Mouse (Mus musculus): ENCODE measurements around the gene Gnaq. TPM values are rescaled to one million over a fixed set of nuclear protein-coding genes. Genes with fewer than 3 reads are reported as not detected.

Gene Gnaq
- polyA plus RNA-seq, 1 experiment from 2014 or later, result 52.7 TPM

DNA sequence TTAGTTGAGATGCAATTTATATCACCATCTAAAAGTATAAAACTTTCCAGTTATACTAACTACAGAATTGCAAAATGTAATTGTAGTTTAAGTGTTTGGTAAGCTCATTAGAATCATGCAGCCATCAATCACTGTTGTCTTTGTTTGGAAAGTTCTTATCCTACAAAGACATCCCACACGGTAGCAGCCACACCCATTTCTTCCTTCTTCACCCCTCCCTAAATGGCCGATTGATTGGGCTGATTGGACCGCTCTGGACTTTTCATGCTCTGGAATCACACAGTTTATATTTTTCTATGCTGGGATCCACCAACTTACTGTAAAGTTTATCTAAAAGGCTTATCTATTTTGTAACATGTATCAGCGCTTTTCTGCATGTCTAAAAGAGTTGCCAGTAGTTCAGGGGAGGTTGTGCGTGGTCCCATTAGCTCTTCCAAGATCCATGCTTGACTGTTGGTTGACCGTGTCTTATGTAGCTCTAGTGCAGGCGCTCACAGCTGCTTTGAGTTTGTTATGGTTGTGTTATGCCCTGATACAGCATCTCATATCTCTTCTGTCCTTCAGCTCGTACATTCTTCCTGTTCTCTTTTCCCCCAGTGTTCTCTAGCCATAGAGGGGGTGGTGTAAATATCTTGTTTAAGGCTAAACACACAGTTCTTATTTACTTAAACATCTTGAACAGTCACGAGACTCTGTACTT lies 56.6 kb downstream of the Gnaq start:
- Histone ChIP-seq H3K27me3 (ENCODE audit: control insufficient read depth, insufficient read depth, low read length) (no peaks in the 10 kb centered on the region), H3K4me2 (ENCODE audit: low read length) (no peak overlapping the region), H3K36me3 (ENCODE audit: control insufficient read depth, insufficient read depth, low read length) (no peaks in the 10 kb centered on the region), H3K9me3 (ENCODE audit: control insufficient read depth, low read length) (no peaks in the 10 kb centered on the region), H3K4me1 (ENCODE audit: control insufficient read depth, insufficient read depth, low read length) (peaks cover 8% of the 10 kb centered on the region; the same call in 1 of the 2 replicates), H3K27ac (replicated peaks; ENCODE audit: low read depth, low read length) (no peak overlapping the region), H3K9ac (replicated peaks; ENCODE audit: low read length) (no peak overlapping the region), H3K4me3 (replicated peaks; ENCODE audit: low read depth, low read length) (no peak overlapping the region)
- no peak for DNase-seq
- no peak for ATAC-seq (ENCODE audit: low FRiP score, low TSS enrichment)
- 92% methylated on average over 9 of the region's 9 CpGs for WGBS

DNA sequence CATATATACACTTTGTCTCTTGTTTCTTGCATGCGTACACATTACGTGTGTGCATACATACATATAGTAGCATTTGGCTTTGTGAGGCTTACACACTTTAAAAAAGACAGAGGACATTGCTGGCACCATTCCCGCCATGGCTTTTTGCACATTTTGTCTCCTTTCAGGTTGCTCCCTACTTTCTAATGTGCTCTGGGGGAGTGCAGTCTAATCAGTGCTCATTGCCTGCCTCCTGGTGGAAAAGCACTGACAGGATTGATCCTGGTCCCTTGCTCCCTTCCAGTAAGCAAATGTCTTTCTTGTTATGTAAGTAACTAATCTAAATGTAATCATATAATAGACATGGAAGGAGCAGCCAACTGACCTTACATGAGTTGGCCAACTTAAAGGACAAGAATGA lies 65.5 kb downstream of the Gnaq start:
- H3K36me3 ChIP-seq (ENCODE audit: control insufficient read depth, insufficient read depth, low read length), result no peaks in the 10 kb centered on the region
- no peak overlapping the region for H3K27ac ChIP-seq (replicated peaks; ENCODE audit: low read depth, low read length)
- no peaks in the 10 kb centered on the region for H3K27me3 ChIP-seq (ENCODE audit: control insufficient read depth, insufficient read depth, low read length)
- no peak overlapping the region for H3K9ac ChIP-seq (replicated peaks; ENCODE audit: low read length)
- peaks cover 13% of the 10 kb centered on the region; the same call in 1 of the 2 replicates for H3K4me1 ChIP-seq (ENCODE audit: control insufficient read depth, insufficient read depth, low read length)
- DNase-seq, result no peak
- no peak overlapping the region for H3K4me2 ChIP-seq (ENCODE audit: low read length)
- WGBS, result 92% methylated on average over 3 of the region's 3 CpGs
- no peak overlapping the region for H3K4me3 ChIP-seq (replicated peaks; ENCODE audit: low read depth, low read length)
- no peaks in the 10 kb centered on the region for H3K9me3 ChIP-seq (ENCODE audit: control insufficient read depth, low read length)
- ATAC-seq (ENCODE audit: low FRiP score, low TSS enrichment), result no peak

GRCm38 (mm10) chr19:16201356-16201755 lies 68.7 kb downstream of the Gnaq start:
- Histone ChIP-seq H3K9ac (replicated peaks; ENCODE audit: low read length) (no peak overlapping the region), H3K4me1 (ENCODE audit: control insufficient read depth, insufficient read depth, low read length) (peaks cover 13% of the 10 kb centered on the region; the same call in 1 of the 2 replicates), H3K36me3 (ENCODE audit: control insufficient read depth, insufficient read depth, low read length) (no peaks in the 10 kb centered on the region), H3K9me3 (ENCODE audit: control insufficient read depth, low read length) (no peaks in the 10 kb centered on the region), H3K27ac (replicated peaks; ENCODE audit: low read depth, low read length) (no peak overlapping the region), H3K4me2 (ENCODE audit: low read length) (no peak overlapping the region), H3K27me3 (ENCODE audit: control insufficient read depth, insufficient read depth, low read length) (no peaks in the 10 kb centered on the region), H3K4me3 (replicated peaks; ENCODE audit: low read depth, low read length) (no peak overlapping the region)
- WGBS, result 98% methylated on average over 2 of the region's 2 CpGs
- no peak for ATAC-seq (ENCODE audit: low FRiP score, low TSS enrichment)
- DNase-seq, result no peak

GRCm38 (mm10) chr19:16204776-16205680 lies 72.4 kb downstream of the Gnaq start:
- DNase-seq (no peak), ATAC-seq (ENCODE audit: low FRiP score, low TSS enrichment) (no peak)
- H3K27ac ChIP-seq (replicated peaks; ENCODE audit: low read depth, low read length), result no peak overlapping the region
- peaks cover 1% of the 10 kb centered on the region; the same call in 1 of the 2 replicates for H3K4me1 ChIP-seq (ENCODE audit: control insufficient read depth, insufficient read depth, low read length)
- H3K27me3 ChIP-seq (ENCODE audit: control insufficient read depth, insufficient read depth, low read length), result no peaks in the 10 kb centered on the region
- WGBS, result 91% methylated on average over 7 of the region's 7 CpGs
- no peak overlapping the region for H3K9ac ChIP-seq (replicated peaks; ENCODE audit: low read length)
- no peaks in the 10 kb centered on the region for H3K36me3 ChIP-seq (ENCODE audit: control insufficient read depth, insufficient read depth, low read length)
- H3K9me3 ChIP-seq (ENCODE audit: control insufficient read depth, low read length), result no peaks in the 10 kb centered on the region
- H3K4me2 ChIP-seq (ENCODE audit: low read length), result no peak overlapping the region
- no peak overlapping the region for H3K4me3 ChIP-seq (replicated peaks; ENCODE audit: low read depth, low read length)

DNA sequence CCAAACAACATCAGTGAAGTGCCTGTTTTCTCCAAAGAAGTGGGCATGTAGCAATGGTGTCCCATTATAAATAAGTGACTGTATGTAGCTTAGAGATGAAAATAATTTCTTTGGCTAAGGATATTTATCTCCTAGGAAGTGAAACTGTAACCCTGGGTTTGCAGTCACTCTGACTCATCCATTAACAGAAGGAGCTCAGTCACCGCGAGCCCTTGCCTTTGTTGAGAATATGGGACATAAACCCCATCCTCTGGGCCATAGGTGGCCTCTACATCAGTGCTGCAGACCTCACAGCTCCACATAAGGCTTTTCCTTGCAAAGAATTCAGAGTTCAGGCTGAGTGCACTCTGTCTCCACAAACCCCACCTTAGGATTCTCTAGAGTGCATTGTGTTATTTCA lies 77.0 kb downstream of the Gnaq start:
- no peak for DNase-seq
- Histone ChIP-seq H3K4me1 (ENCODE audit: control insufficient read depth, insufficient read depth, low read length) (no peaks in the 10 kb centered on the region), H3K27me3 (ENCODE audit: control insufficient read depth, insufficient read depth, low read length) (no peaks in the 10 kb centered on the region), H3K4me3 (replicated peaks; ENCODE audit: low read depth, low read length) (no peak overlapping the region), H3K36me3 (ENCODE audit: control insufficient read depth, insufficient read depth, low read length) (no peaks in the 10 kb centered on the region), H3K9ac (replicated peaks; ENCODE audit: low read length) (no peak overlapping the region), H3K27ac (replicated peaks; ENCODE audit: low read depth, low read length) (no peak overlapping the region), H3K9me3 (ENCODE audit: control insufficient read depth, low read length) (no peaks in the 10 kb centered on the region), H3K4me2 (ENCODE audit: low read length) (no peak overlapping the region)
- WGBS, result 93% methylated on average over 2 of the region's 2 CpGs
- no peak for ATAC-seq (ENCODE audit: low FRiP score, low TSS enrichment)

DNA sequence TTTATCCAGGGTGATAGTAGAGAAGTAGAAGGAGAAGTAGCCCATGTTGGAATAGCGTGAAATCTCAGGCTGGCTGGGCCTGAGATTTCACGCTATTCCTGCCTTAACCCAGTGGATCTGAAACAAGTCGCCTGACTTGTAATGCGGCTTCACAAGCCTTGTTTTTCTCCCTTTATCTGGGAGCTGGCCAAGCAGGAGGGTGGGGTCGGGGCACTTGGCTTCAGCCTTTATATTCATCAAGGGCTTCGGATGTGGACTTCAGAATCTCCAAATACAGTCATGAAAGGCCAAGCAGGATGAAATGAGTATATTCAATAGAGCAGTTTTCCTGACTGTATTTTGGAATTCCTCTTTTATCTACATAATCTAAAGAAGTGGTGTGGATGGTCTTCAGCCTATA lies 82.3 kb downstream of the Gnaq start:
- DNase-seq (no peak), ATAC-seq (ENCODE audit: low FRiP score, low TSS enrichment) (no peak)
- Histone ChIP-seq H3K4me2 (ENCODE audit: low read length) (no peak overlapping the region), H3K36me3 (ENCODE audit: control insufficient read depth, insufficient read depth, low read length) (peaks cover 6% of the 10 kb centered on the region; the same call in 1 of the 2 replicates), H3K9ac (replicated peaks; ENCODE audit: low read length) (no peak overlapping the region), H3K4me3 (replicated peaks; ENCODE audit: low read depth, low read length) (no peak overlapping the region), H3K27ac (replicated peaks; ENCODE audit: low read depth, low read length) (0 out of 2 replicates have a peak overlapping the region, but pooled peaks have one; percentile 32), H3K4me1 (ENCODE audit: control insufficient read depth, insufficient read depth, low read length) (peaks cover 6% of the 10 kb centered on the region), H3K27me3 (ENCODE audit: control insufficient read depth, insufficient read depth, low read length) (no peaks in the 10 kb centered on the region), H3K9me3 (ENCODE audit: control insufficient read depth, low read length) (no peaks in the 10 kb centered on the region)
- 72% methylated on average over 6 of the region's 6 CpGs for WGBS

GRCm38 (mm10) chr19:16215430-16216016 lies 82.9 kb downstream of the Gnaq start:
- Histone ChIP-seq H3K9me3 (ENCODE audit: control insufficient read depth, low read length) (no peaks in the 10 kb centered on the region), H3K27me3 (ENCODE audit: control insufficient read depth, insufficient read depth, low read length) (no peaks in the 10 kb centered on the region), H3K27ac (replicated peaks; ENCODE audit: low read depth, low read length) (0 out of 2 replicates have a peak overlapping the region, but pooled peaks have one; percentile 32), H3K36me3 (ENCODE audit: control insufficient read depth, insufficient read depth, low read length) (peaks cover 7% of the 10 kb centered on the region; the same call in 1 of the 2 replicates), H3K9ac (replicated peaks; ENCODE audit: low read length) (no peak overlapping the region), H3K4me1 (ENCODE audit: control insufficient read depth, insufficient read depth, low read length) (peaks cover 6% of the 10 kb centered on the region), H3K4me2 (ENCODE audit: low read length) (no peak overlapping the region), H3K4me3 (replicated peaks; ENCODE audit: low read depth, low read length) (no peak overlapping the region)
- no peak; the same call in 1 of the 2 replicates for ATAC-seq (ENCODE audit: low FRiP score, low TSS enrichment)
- peak; percentile 32 for DNase-seq
- WGBS, result 50% methylated on average over 2 of the region's 2 CpGs

- H3K36me3 ChIP-seq (ENCODE audit: control insufficient read depth, insufficient read depth, low read length), result peaks cover 11% of the 10 kb centered on the region; the same call in 1 of the 2 replicates
Measured at GRCm38 (mm10) chr19:16219978-16220377, 87.3 kb downstream of the Gnaq start.

More at GRCm38 (mm10) chr19:16219978-16220377, 87.3 kb downstream of the Gnaq start:
- DNase-seq (no peak), ATAC-seq (ENCODE audit: low FRiP score, low TSS enrichment) (no peak)
- H3K9ac ChIP-seq (replicated peaks; ENCODE audit: low read length), result no peak overlapping the region
- no peaks in the 10 kb centered on the region for H3K27me3 ChIP-seq (ENCODE audit: control insufficient read depth, insufficient read depth, low read length)
- H3K4me2 ChIP-seq (ENCODE audit: low read length), result no peak overlapping the region
- no peak overlapping the region for H3K4me3 ChIP-seq (replicated peaks; ENCODE audit: low read depth, low read length)
- H3K27ac ChIP-seq (replicated peaks; ENCODE audit: low read depth, low read length), result no peak overlapping the region
- WGBS, result 92% methylated on average over 4 of the region's 4 CpGs
- no peaks in the 10 kb centered on the region for H3K9me3 ChIP-seq (ENCODE audit: control insufficient read depth, low read length)
- H3K4me1 ChIP-seq (ENCODE audit: control insufficient read depth, insufficient read depth, low read length), result peaks cover 5% of the 10 kb centered on the region

Data from midbrain, embryonic 14.5 days (tissue).